Mouse (Mus musculus): ENCODE results near the gene Cwc25.

Cwc25 gene

GRCm38 (mm10) chr11:97766154-97766881 lies at the start of gene Cwc25:
TSS of gene Cwc25 (minus strand) at chr11:97766556.
- peak; percentile 91 for DNase-seq (ENCODE audit: low read depth, low spot score)

- no peak for DNase-seq (ENCODE audit: low read depth, low spot score)
Measured at GRCm38 (mm10) chr11:97815736-97816135, 49.4 kb upstream of the Cwc25 start.

GRCm38 (mm10) chr11:97813746-97814515 lies 47.6 kb upstream of the Cwc25 start:
- DNase-seq (ENCODE audit: low read depth, low spot score): no peak

GRCm38 (mm10) chr11:97813085-97813484 lies 46.7 kb upstream of the Cwc25 start:
- no peak for DNase-seq (ENCODE audit: low read depth, low spot score)

GRCm38 (mm10) chr11:97812491-97812921 lies 46.1 kb upstream of the Cwc25 start:
- no peak for DNase-seq (ENCODE audit: low read depth, low spot score)

GRCm38 (mm10) chr11:97811569-97812362 lies 45.4 kb upstream of the Cwc25 start:
- no peak for DNase-seq (ENCODE audit: low read depth, low spot score)

- DNase-seq (ENCODE audit: low read depth, low spot score): no peak
Measured at GRCm38 (mm10) chr11:97810970-97811369, 44.6 kb upstream of the Cwc25 start.

- DNase-seq (ENCODE audit: low read depth, low spot score): no peak
Measured at GRCm38 (mm10) chr11:97810356-97810755, 44.0 kb upstream of the Cwc25 start.

- no peak for DNase-seq (ENCODE audit: low read depth, low spot score)
Measured at GRCm38 (mm10) chr11:97809235-97810121, 43.1 kb upstream of the Cwc25 start.

GRCm38 (mm10) chr11:97808621-97809234 lies 42.4 kb upstream of the Cwc25 start:
- DNase-seq (ENCODE audit: low read depth, low spot score): no peak

GRCm38 (mm10) chr11:97808093-97808492 lies 41.7 kb upstream of the Cwc25 start:
- no peak for DNase-seq (ENCODE audit: low read depth, low spot score)

GRCm38 (mm10) chr11:97807626-97808025 lies 41.3 kb upstream of the Cwc25 start:
- DNase-seq (ENCODE audit: low read depth, low spot score): no peak

- DNase-seq (ENCODE audit: low read depth, low spot score): no peak
Measured at GRCm38 (mm10) chr11:97806613-97806964, 40.2 kb upstream of the Cwc25 start.

- no peak for DNase-seq (ENCODE audit: low read depth, low spot score)
Measured at GRCm38 (mm10) chr11:97805662-97806612, 39.6 kb upstream of the Cwc25 start.

GRCm38 (mm10) chr11:97804841-97805661 lies 38.7 kb upstream of the Cwc25 start:
- DNase-seq (ENCODE audit: low read depth, low spot score): no peak

GRCm38 (mm10) chr11:97803847-97804246 lies 37.5 kb upstream of the Cwc25 start:
- no peak for DNase-seq (ENCODE audit: low read depth, low spot score)

GRCm38 (mm10) chr11:97802495-97802894 lies 36.1 kb upstream of the Cwc25 start:
- no peak for DNase-seq (ENCODE audit: low read depth, low spot score)

- DNase-seq (ENCODE audit: low read depth, low spot score): no peak
Measured at GRCm38 (mm10) chr11:97802194-97802470, 35.8 kb upstream of the Cwc25 start.

Data from brain, embryonic 18.5 days (tissue).